Mouse (Mus musculus): Measurements from ENCODE around the gene Sos2.

DNA sequence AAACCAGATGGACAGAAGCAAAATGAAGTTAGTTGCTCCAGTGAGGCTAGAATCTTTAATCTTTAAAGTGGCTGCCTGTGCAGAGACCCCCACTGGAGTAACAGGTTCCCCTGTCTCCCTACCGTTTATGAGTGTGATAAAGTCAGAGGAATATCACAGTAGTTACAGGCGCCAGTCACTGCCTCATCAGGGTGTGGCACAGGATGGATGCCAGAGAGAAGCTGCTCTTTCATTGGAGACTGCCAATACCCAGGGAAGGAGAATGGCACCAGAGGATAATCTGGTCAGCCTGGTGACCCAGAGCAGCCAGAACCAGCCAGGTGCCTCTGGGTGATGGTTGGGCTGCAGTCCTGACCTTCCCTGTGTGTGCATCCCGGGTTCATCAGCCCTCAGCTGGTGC, 113.4 kb downstream of the Sos2 start:
- no peak for TF ChIP-seq POLR2A (IDR thresholded peaks at IDR 0.05; ENCODE audit: borderline replicate concordance, insufficient read depth, low read length)
- no peak for TF ChIP-seq CTCF (IDR thresholded peaks at IDR 0.05; ENCODE audit: borderline replicate concordance, insufficient read depth, low read depth, low read length)
